ENCODE assay signal across 20 mouse cellular contexts in genomic region chr6:129876549-129876948, GRCm38 (mm10). TPM values are rescaled to one million over a fixed set of nuclear protein-coding genes. Genes with fewer than 3 reads are reported as not detected.
DNase-seq lines count a peak whose midpoint lies in the region; ATAC-seq lines count a peak whose summit lies in the region.
"Had no signal": no experiment of that assay in that cellular context is flagged by ENCODE, and none has a peak within 500 bp of the region (broad histone marks: within the 10 kb centered on the region; RNA-seq: fewer than 3 reads in every experiment).

Gene Klra17 (minus strand): TSS chr6:129876672.

- DNase-seq in A20 (ENCODE audit: low read depth, low spot score) (peak; percentile 2), NIH3T3 (ENCODE audit: low read depth) (peak; percentile 10)
- DNase-seq in heart, adult 11 months: no peak
- no peak for DNase-seq in c-Kit-positive CD71-positive TER-119-positive erythroid progenitor cells, embryonic 14.5 days (ENCODE audit: low spot score)
- DNase-seq in lung, postnatal 36 days: no peak
- DNase-seq: adrenal gland, adult 2 months; adrenal gland, postnatal 25 days; B cell, adult 2 months; cerebellum, adult 11-12 months; cerebellum, adult 9-10 months; cerebellum, postnatal 25 days; gastrocnemius, postnatal 14 days; heart, postnatal 14 days; kidney, adult 18-20 months had no signal

- ATAC-seq in granulocyte monocyte progenitor cell, adult 5-6 weeks (replicated peaks; ENCODE audit: poor library complexity, severe bottlenecking): peak; percentile 94
- ATAC-seq in neutrophil, adult 5-6 weeks (ENCODE audit: extremely low read depth, insufficient number of reproducible peaks, low FRiP score, poor library complexity, severe bottlenecking): peak; percentile 66; the same call in 1 of the 2 replicates
- ATAC-seq: CD4-positive, CD25-positive, alpha-beta regulatory T cell, adult 4 months; forebrain, embryonic 15.5 days; intestine, embryonic 15.5 days had no signal

RNA-seq across cellular contexts. Expression of gene Klra17, which starts in this region (rescaled TPM):
- not detected in 2 replicates for total RNA-seq in granulocyte monocyte progenitor cell, adult 5-6 weeks (2014; fragmentation: Nextera tagmentation)
- total RNA-seq in granulocyte monocyte progenitor cell, adult 5-6 weeks (2017): not detected in 2 replicates
- 43.4 and 44.9 TPM in 2 replicates for total RNA-seq in neutrophil, adult 5-6 weeks (2017)
- total RNA-seq: adrenal gland, adult 2 months; adrenal gland, postnatal 25 days; gastrocnemius, adult 18-20 months; gastrocnemius, postnatal 14 days; heart, postnatal 14 days had no signal

Comparison
In these comparisons a context has a peak if more than half of its experiments do, and no peak if none do; other contexts are left out.
1. RNA of gene Klra17 (total RNA-seq): 43.4 to 44.9 TPM in neutrophil, adult 5-6 weeks; not detected in granulocyte monocyte progenitor cell, adult 5-6 weeks; every median in the first group is over 10 times any median in the second.
2. Peak in ATAC-seq in granulocyte monocyte progenitor cell, adult 5-6 weeks; RNA of the gene not detected or under 1 TPM.
3. DNase-seq: peak in A20 (single experiment) and NIH3T3 (single experiment); none in heart, adult 11 months (single experiment), c-Kit-positive CD71-positive TER-119-positive erythroid progenitor cells, embryonic 14.5 days (single experiment) and lung, postnatal 36 days (single experiment).